Mouse (Mus musculus) ES-Bruce4 (cell line): ENCODE measurements at regions not wholly inside any gene's neighbourhood (a gene's known extent, or its start where the extent isn't known, plus 50 kb on each side); places are given as distances from the start of the nearest gene placed in this dataset.

ENCODE experiments used
- CTCF ChIP-seq: IDR thresholded peaks from one replicate; pipeline ENCODE4 v1.8.1; 2011; ENCODE audit warnings: low read depth, low read length
- EP300 ChIP-seq: IDR thresholded peaks from 2 replicates; pipeline ENCODE4 v1.6.1; 2011; ENCODE audit warnings: low read depth, low read length; ENCODE audit not compliant: insufficient read depth
- POLR2A ChIP-seq: IDR thresholded peaks from one replicate; pipeline ENCODE4 v1.8.1; 2011; ENCODE audit warnings: low read length; ENCODE audit not compliant: insufficient read depth

DNA sequence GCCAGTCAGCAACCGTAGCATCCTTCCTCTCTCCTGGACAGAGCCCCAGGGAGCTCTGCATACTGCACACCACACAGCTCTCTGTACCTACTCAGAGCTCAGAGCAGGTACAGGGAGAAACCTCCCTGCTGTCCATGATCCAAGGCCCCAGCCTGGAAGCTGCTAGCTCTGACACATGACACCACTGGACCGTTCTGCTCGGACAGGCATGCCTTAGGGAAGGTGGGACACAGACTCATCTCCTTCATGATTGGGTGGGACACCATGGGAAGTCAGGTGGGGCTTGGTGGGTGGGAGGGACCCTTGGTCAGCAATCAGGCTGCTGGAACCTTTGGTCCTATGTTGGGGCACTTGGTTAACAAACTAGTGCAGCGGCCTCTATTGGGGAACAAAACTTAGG is 124.7 kb upstream of the Rybp start:
- TF ChIP-seq CTCF, result no peak
- no peak for TF ChIP-seq POLR2A
- TF ChIP-seq EP300, result no peak
